Mouse (Mus musculus): ENCODE results near the gene Cartpt. TPM values are rescaled to one million over a fixed set of nuclear protein-coding genes. Genes with fewer than 3 reads are reported as not detected.

Cartpt gene
- polyA plus RNA-seq (2014; fragmentation: Illumina TruSeq; extraction: RNeasy Lipid Tissue Mini Kit (QIAGEN cat#74804); ENCODE audit: low read depth, low replicate concordance), result 7.4 TPM

DNA sequence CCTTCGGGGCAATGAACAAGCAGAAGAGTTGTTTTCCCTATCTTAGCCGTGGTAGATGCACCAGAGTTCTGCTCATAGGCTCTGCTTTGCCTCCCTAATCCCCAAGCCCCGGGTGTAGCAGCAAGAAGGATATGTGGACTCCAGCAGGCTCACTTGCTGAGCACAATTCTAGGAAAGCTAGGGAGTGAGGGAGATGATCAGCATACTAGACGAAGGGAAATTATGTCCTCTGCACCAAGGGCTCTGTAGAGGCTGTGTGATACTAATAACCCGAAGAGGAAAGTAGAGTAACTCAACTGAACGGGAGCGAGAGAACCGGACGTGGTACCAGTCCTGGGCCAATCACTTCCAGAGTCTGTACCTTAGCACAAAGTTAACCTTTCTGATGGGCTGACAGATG lies at the start of gene Cartpt:
TSS of gene Cartpt (minus strand) at position 127 of the 400 bp plus-strand sequence.

Other genes with a start within 250 kb of the Cartpt start
- gene Mccc2, start 114.5 kb upstream of the Cartpt start, polyA plus RNA-seq (2014; fragmentation: Illumina TruSeq; extraction: RNeasy Lipid Tissue Mini Kit (QIAGEN cat#74804); ENCODE audit: low read depth, low replicate concordance), result 87.1 TPM
- gene Bdp1, start 203.0 kb upstream of the Cartpt start, polyA plus RNA-seq (2014; fragmentation: Illumina TruSeq; extraction: RNeasy Lipid Tissue Mini Kit (QIAGEN cat#74804); ENCODE audit: low read depth, low replicate concordance), result 50.9 TPM
- gene Serf1, start 206.9 kb upstream of the Cartpt start, polyA plus RNA-seq (2014; fragmentation: Illumina TruSeq; extraction: RNeasy Lipid Tissue Mini Kit (QIAGEN cat#74804); ENCODE audit: low read depth, low replicate concordance), result 120 TPM
- gene Smn1, start 223.8 kb upstream of the Cartpt start, polyA plus RNA-seq (2014; fragmentation: Illumina TruSeq; extraction: RNeasy Lipid Tissue Mini Kit (QIAGEN cat#74804); ENCODE audit: low read depth, low replicate concordance), result 54.2 TPM

Measured in adrenal gland, adult 10 weeks (tissue).